Mouse (Mus musculus) thymus, adult 2 months (tissue): ENCODE data around the gene Cdr2. TPM values are rescaled to one million over a fixed set of nuclear protein-coding genes. Genes with fewer than 3 reads are reported as not detected.
"Not testable (repeated sequence)": the region's sequence is repeated elsewhere in the genome, so short reads cannot be mapped to it uniquely, and the experiment has no call there.

Experiments used
- DNase-seq: peaks from one replicate; pipeline ENCODE4 v3.0.0; 2021
- H3K27ac ChIP-seq: fragments of 200-500 bp; 2 replicates; pipeline ENCODE4 v1.5.1; 2012; ENCODE audit warnings: low read length, control low read depth; ENCODE audit not compliant: control insufficient read depth, insufficient read depth
- H3K27me3 ChIP-seq: fragments of 200-500 bp; 2 replicates; pipeline ENCODE4 v1.6.1; 2012; ENCODE audit warnings: mild to moderate bottlenecking, low read length, moderate library complexity, mixed read lengths; ENCODE audit not compliant: control insufficient read depth, insufficient read depth
- H3K36me3 ChIP-seq: fragments of 200-500 bp; 2 replicates; pipeline ENCODE4 v1.6.1; 2012; ENCODE audit warnings: mild to moderate bottlenecking, low read length, moderate library complexity; ENCODE audit not compliant: control insufficient read depth, insufficient read depth
- H3K4me1 ChIP-seq: fragments of 200-500 bp; replicated peaks from 2 replicates; pipeline ENCODE4 v1.6.1; 2012; ENCODE audit warnings: low read length; ENCODE audit not compliant: control insufficient read depth, insufficient read depth
- H3K4me3 ChIP-seq: fragments of 200-500 bp; 2 replicates; pipeline ENCODE4 v1.5.1; 2012; ENCODE audit warnings: mild to moderate bottlenecking, low read length, control low read depth, moderate library complexity; ENCODE audit not compliant: control insufficient read depth, insufficient read depth
- CTCF ChIP-seq: fragments of 200-500 bp; IDR thresholded peaks from 2 replicates; pipeline ENCODE4 v1.5.1; 2012; ENCODE audit warnings: mild to moderate bottlenecking, control low read depth, low read length, moderate library complexity, borderline replicate concordance; ENCODE audit not compliant: control insufficient read depth, poor library complexity, insufficient read depth; ENCODE audit errors: extremely low read depth
- POLR2A ChIP-seq: fragments of 200-500 bp; IDR thresholded peaks from 2 replicates; pipeline ENCODE4 v1.6.1; 2012; ENCODE audit warnings: mild to moderate bottlenecking, low read length, control low read depth, moderate library complexity; ENCODE audit not compliant: control insufficient read depth, poor library complexity, insufficient read depth; ENCODE audit errors: extremely low read depth
- WGBS: fragments of 180-500 bp; shearing (Covaris S2); methylation state at CpG from one replicate; pipeline ENCODE4 v1.1.7; 2018; 5-methylcytosine and 5-hydroxymethylcytosine counted together
- polyA plus RNA-seq: library from polyadenylated mRNA; depleted of rRNA; stranded (reverse); fragments of >200 nt; gene quantifications from 2 replicates; pipeline ENCODE4 v1.2.3, GENCODE M21; 2012

Gene Cdr2
- polyA plus RNA-seq, 1 experiment, result 6.0 TPM

GRCm38 (mm10) chr7:120999021-120999530 lies 17.0 kb upstream of the Cdr2 start:
- Histone ChIP-seq H3K27ac (no peak overlapping the region), H3K27me3 (no peaks in the 10 kb centered on the region), H3K4me1 (no peaks in the 10 kb centered on the region), H3K4me3 (no peak overlapping the region), H3K36me3 (no peaks in the 10 kb centered on the region)
- no peak for DNase-seq
- WGBS, result 80% methylated on average over 2 of the region's 2 CpGs
- no peak for TF ChIP-seq POLR2A
- no peak for TF ChIP-seq CTCF

GRCm38 (mm10) chr7:120991191-120991590 lies 9.1 kb upstream of the Cdr2 start:
- Histone ChIP-seq H3K36me3 (no peaks in the 10 kb centered on the region), H3K4me3 (no peak overlapping the region), H3K27me3 (no peaks in the 10 kb centered on the region), H3K27ac (no peak overlapping the region), H3K4me1 (no peaks in the 10 kb centered on the region)
- 93% methylated on average over 8 of the region's 8 CpGs for WGBS
- no peak for TF ChIP-seq POLR2A
- no peak for TF ChIP-seq CTCF
- no peak for DNase-seq

GRCm38 (mm10) chr7:120982968-120983367 lies 856 bp upstream of the Cdr2 start:
- H3K27me3 ChIP-seq, result no peaks in the 10 kb centered on the region
- peaks cover 5% of the 10 kb centered on the region; the same call in 1 of the 2 replicates for H3K4me1 ChIP-seq
- H3K36me3 ChIP-seq, result no peaks in the 10 kb centered on the region
- WGBS, result 5% methylated on average over 7 of the region's 7 CpGs
- no peak for DNase-seq
- H3K4me3 ChIP-seq, result peak overlapping the region; percentile 92; the same call in 1 of the 2 replicates
- no peak overlapping the region for H3K27ac ChIP-seq
- no peak for TF ChIP-seq POLR2A

- 13% methylated on average over 39 of the region's 39 CpGs for WGBS
- Histone ChIP-seq H3K36me3 (no peaks in the 10 kb centered on the region), H3K4me1 (peaks cover 5% of the 10 kb centered on the region; the same call in 1 of the 2 replicates), H3K4me3 (peak overlapping the region; percentile 58), H3K27ac (no peak overlapping the region), H3K27me3 (no peaks in the 10 kb centered on the region)
- TF ChIP-seq CTCF, result no peak
- no peak for TF ChIP-seq POLR2A
- DNase-seq, result peak; percentile 58
Measured at GRCm38 (mm10) chr7:120980931-120981924, 884 bp downstream of the Cdr2 start.

GRCm38 (mm10) chr7:120980041-120980440 lies 2.1 kb downstream of the Cdr2 start:
- Histone ChIP-seq H3K27ac (no peak overlapping the region), H3K36me3 (no peaks in the 10 kb centered on the region), H3K4me1 (peaks cover 5% of the 10 kb centered on the region; the same call in 1 of the 2 replicates), H3K27me3 (no peaks in the 10 kb centered on the region), H3K4me3 (no peak overlapping the region)
- no peak for DNase-seq
- WGBS, result 91% methylated on average over 4 of the region's 4 CpGs
- TF ChIP-seq CTCF (no peak), POLR2A (no peak)

GRCm38 (mm10) chr7:120977063-120977462 lies 5.0 kb downstream of the Cdr2 start:
- WGBS, result 63% methylated on average over 7 of the region's 7 CpGs
- H3K4me1 ChIP-seq, result peaks cover 3% of the 10 kb centered on the region; the same call in 1 of the 2 replicates
- no peak for DNase-seq
- H3K27ac ChIP-seq, result no peak overlapping the region
- H3K27me3 ChIP-seq, result no peaks in the 10 kb centered on the region
- TF ChIP-seq CTCF (no peak), POLR2A (no peak)
- no peak overlapping the region for H3K4me3 ChIP-seq
- H3K36me3 ChIP-seq, result no peaks in the 10 kb centered on the region

GRCm38 (mm10) chr7:120974001-120974400 lies 8.1 kb downstream of the Cdr2 start:
- H3K4me3 ChIP-seq, result no peak overlapping the region
- H3K36me3 ChIP-seq, result no peaks in the 10 kb centered on the region
- no peaks in the 10 kb centered on the region for H3K27me3 ChIP-seq
- H3K27ac ChIP-seq, result no peak overlapping the region
- TF ChIP-seq POLR2A (no peak), CTCF (no peak)
- H3K4me1 ChIP-seq, result no peaks in the 10 kb centered on the region
- DNase-seq, result no peak
- 92% methylated on average over 3 of the region's 3 CpGs for WGBS

GRCm38 (mm10) chr7:120972471-120972870 lies 9.6 kb downstream of the Cdr2 start:
- WGBS, result 88% methylated on average over 2 of the region's 2 CpGs
- not testable (repeated sequence) for H3K4me1 ChIP-seq, H3K27ac ChIP-seq, H3K27me3 ChIP-seq, H3K4me3 ChIP-seq, H3K36me3 ChIP-seq, DNase-seq
